Mouse (Mus musculus): ENCODE measurements around the gene Gm2a.

The Gm2a gene

GRCm38 (mm10) chr11:55097463-55098188, at the start of gene Gm2a:
Gene Gm2a, plus strand, starts transcription at chr11:55098115.
- peaks cover 1% of the 10 kb centered on the region; the same call in 1 of the 2 replicates for H3K36me3 ChIP-seq (ENCODE audit: control insufficient read depth, insufficient read depth, low read length, poor library complexity, severe bottlenecking)
- H3K27me3 ChIP-seq (ENCODE audit: control insufficient read depth, insufficient read depth, low read length, poor library complexity, severe bottlenecking), result no peaks in the 10 kb centered on the region
- peak; percentile 99 for DNase-seq (ENCODE audit: low read depth, low spot score)

GRCm38 (mm10) chr11:55050837-55051510, 46.9 kb upstream of the Gm2a start:
- no peaks in the 10 kb centered on the region for H3K27me3 ChIP-seq (ENCODE audit: control insufficient read depth, insufficient read depth, low read length, poor library complexity, severe bottlenecking)
- peaks cover 17% of the 10 kb centered on the region; the same call in 1 of the 2 replicates for H3K36me3 ChIP-seq (ENCODE audit: control insufficient read depth, insufficient read depth, low read length, poor library complexity, severe bottlenecking)
- DNase-seq (ENCODE audit: low read depth, low spot score), result no peak

DNA sequence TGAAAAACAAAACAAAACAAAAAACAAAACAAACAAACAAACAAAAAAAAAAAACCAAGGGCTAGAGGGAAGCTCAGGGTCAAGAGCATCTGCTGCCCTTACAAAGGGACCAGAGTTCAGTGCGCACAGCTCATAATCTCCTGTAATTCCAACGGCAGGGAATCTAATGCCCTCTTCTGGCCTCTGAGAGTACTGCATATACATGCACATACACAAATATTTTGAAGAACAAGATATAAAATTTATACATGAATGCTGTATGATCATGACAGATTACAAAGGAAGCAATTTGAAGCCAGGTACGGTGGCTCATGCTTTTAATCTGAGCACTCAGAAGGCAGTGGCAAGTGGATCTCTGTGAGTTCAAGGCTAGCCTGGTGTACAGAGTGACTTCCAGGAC, 40.4 kb upstream of the Gm2a start:
- Histone ChIP-seq H3K27me3 (ENCODE audit: control insufficient read depth, insufficient read depth, low read length, poor library complexity, severe bottlenecking) (no peaks in the 10 kb centered on the region), H3K36me3 (ENCODE audit: control insufficient read depth, insufficient read depth, low read length, poor library complexity, severe bottlenecking) (peaks cover 8% of the 10 kb centered on the region)
- no peak for DNase-seq (ENCODE audit: low read depth, low spot score)

GRCm38 (mm10) chr11:55060802-55061201, 37.1 kb upstream of the Gm2a start:
- no peak for DNase-seq (ENCODE audit: low read depth, low spot score)
- no peaks in the 10 kb centered on the region for H3K27me3 ChIP-seq (ENCODE audit: control insufficient read depth, insufficient read depth, low read length, poor library complexity, severe bottlenecking)
- H3K36me3 ChIP-seq (ENCODE audit: control insufficient read depth, insufficient read depth, low read length, poor library complexity, severe bottlenecking), result peaks cover 5% of the 10 kb centered on the region

- H3K36me3 ChIP-seq (ENCODE audit: control insufficient read depth, insufficient read depth, low read length, poor library complexity, severe bottlenecking), result peaks cover 2% of the 10 kb centered on the region
- no peaks in the 10 kb centered on the region for H3K27me3 ChIP-seq (ENCODE audit: control insufficient read depth, insufficient read depth, low read length, poor library complexity, severe bottlenecking)
- no peak for DNase-seq (ENCODE audit: low read depth, low spot score)
Measured at GRCm38 (mm10) chr11:55062856-55063255, 35.1 kb upstream of the Gm2a start.

DNA sequence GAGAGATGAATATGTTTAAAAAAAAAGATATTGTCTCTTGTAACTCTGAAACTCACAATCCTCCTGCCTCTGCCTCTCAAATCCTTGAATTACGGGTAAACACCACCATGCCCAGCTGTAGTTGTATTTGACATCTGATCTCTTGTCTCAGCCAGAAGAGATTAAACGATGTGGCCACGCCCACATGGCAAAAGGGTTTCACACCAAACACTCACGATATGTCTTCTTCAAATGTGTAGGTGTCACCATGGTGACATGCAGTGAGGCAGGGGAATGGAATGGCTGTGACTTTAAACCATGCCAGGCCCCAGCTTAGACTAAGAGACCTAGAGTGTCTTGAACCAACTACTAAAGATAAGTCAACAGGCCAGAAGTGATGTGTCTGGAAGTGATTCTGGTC, 31.0 kb upstream of the Gm2a start:
- no peak for DNase-seq (ENCODE audit: low read depth, low spot score)
- H3K27me3 ChIP-seq (ENCODE audit: control insufficient read depth, insufficient read depth, low read length, poor library complexity, severe bottlenecking), result no peaks in the 10 kb centered on the region
- H3K36me3 ChIP-seq (ENCODE audit: control insufficient read depth, insufficient read depth, low read length, poor library complexity, severe bottlenecking), result peaks cover 1% of the 10 kb centered on the region

- no peak for DNase-seq (ENCODE audit: low read depth, low spot score)
- Histone ChIP-seq H3K27me3 (ENCODE audit: control insufficient read depth, insufficient read depth, low read length, poor library complexity, severe bottlenecking) (no peaks in the 10 kb centered on the region), H3K36me3 (ENCODE audit: control insufficient read depth, insufficient read depth, low read length, poor library complexity, severe bottlenecking) (peaks cover 1% of the 10 kb centered on the region)
Measured at GRCm38 (mm10) chr11:55069023-55069422, 28.9 kb upstream of the Gm2a start.

GRCm38 (mm10) chr11:55071344-55071743, 26.6 kb upstream of the Gm2a start:
- Histone ChIP-seq H3K36me3 (ENCODE audit: control insufficient read depth, insufficient read depth, low read length, poor library complexity, severe bottlenecking) (peaks cover 1% of the 10 kb centered on the region; the same call in 1 of the 2 replicates), H3K27me3 (ENCODE audit: control insufficient read depth, insufficient read depth, low read length, poor library complexity, severe bottlenecking) (no peaks in the 10 kb centered on the region)
- DNase-seq (ENCODE audit: low read depth, low spot score), result no peak

- no peaks in the 10 kb centered on the region for H3K27me3 ChIP-seq (ENCODE audit: control insufficient read depth, insufficient read depth, low read length, poor library complexity, severe bottlenecking)
- H3K36me3 ChIP-seq (ENCODE audit: control insufficient read depth, insufficient read depth, low read length, poor library complexity, severe bottlenecking), result peaks cover 1% of the 10 kb centered on the region; the same call in 1 of the 2 replicates
- peak; percentile 51 for DNase-seq (ENCODE audit: low read depth, low spot score)
Measured at GRCm38 (mm10) chr11:55072467-55072866, 25.4 kb upstream of the Gm2a start.

GRCm38 (mm10) chr11:55073191-55073590, 24.7 kb upstream of the Gm2a start:
- no peak for DNase-seq (ENCODE audit: low read depth, low spot score)
- H3K27me3 ChIP-seq (ENCODE audit: control insufficient read depth, insufficient read depth, low read length, poor library complexity, severe bottlenecking), result no peaks in the 10 kb centered on the region
- peaks cover 1% of the 10 kb centered on the region; the same call in 1 of the 2 replicates for H3K36me3 ChIP-seq (ENCODE audit: control insufficient read depth, insufficient read depth, low read length, poor library complexity, severe bottlenecking)

GRCm38 (mm10) chr11:55075602-55076001, 22.3 kb upstream of the Gm2a start:
- no peaks in the 10 kb centered on the region for H3K27me3 ChIP-seq (ENCODE audit: control insufficient read depth, insufficient read depth, low read length, poor library complexity, severe bottlenecking)
- no peak for DNase-seq (ENCODE audit: low read depth, low spot score)

DNA sequence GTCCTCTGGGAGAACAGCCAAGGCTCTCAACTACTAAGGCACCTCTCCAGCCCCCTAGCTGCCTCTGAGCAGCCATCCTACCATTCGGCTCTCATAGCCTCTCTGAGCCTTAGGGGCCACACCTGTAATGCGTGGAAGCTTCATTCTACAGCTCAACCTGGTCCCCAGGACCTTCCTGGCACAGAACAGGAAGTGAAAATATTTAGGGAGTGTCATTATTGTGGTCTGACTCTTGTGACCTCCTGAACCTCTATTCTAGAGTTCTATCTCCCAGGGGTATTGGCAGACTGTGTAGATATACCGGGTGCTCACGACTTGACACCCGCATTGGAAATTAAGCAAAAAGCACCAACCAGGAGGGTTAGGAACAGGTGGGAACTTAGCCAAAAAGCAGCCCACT, 21.7 kb upstream of the Gm2a start:
- no peaks in the 10 kb centered on the region for H3K36me3 ChIP-seq (ENCODE audit: control insufficient read depth, insufficient read depth, low read length, poor library complexity, severe bottlenecking)
- peak; percentile 68 for DNase-seq (ENCODE audit: low read depth, low spot score)
- H3K27me3 ChIP-seq (ENCODE audit: control insufficient read depth, insufficient read depth, low read length, poor library complexity, severe bottlenecking), result no peaks in the 10 kb centered on the region

More at GRCm38 (mm10) chr11:55075602-55076001, 22.3 kb upstream of the Gm2a start:
- peaks cover 1% of the 10 kb centered on the region; the same call in 1 of the 2 replicates for H3K36me3 ChIP-seq (ENCODE audit: control insufficient read depth, insufficient read depth, low read length, poor library complexity, severe bottlenecking)

- H3K36me3 ChIP-seq (ENCODE audit: control insufficient read depth, insufficient read depth, low read length, poor library complexity, severe bottlenecking), result no peaks in the 10 kb centered on the region
- H3K27me3 ChIP-seq (ENCODE audit: control insufficient read depth, insufficient read depth, low read length, poor library complexity, severe bottlenecking), result no peaks in the 10 kb centered on the region
- DNase-seq (ENCODE audit: low read depth, low spot score), result peak; percentile 70
Measured at GRCm38 (mm10) chr11:55077331-55078231, 20.3 kb upstream of the Gm2a start, which contains the start of gene Ccdc69. Gene Ccdc69, minus strand, starts transcription at chr11:55078131.

GRCm38 (mm10) chr11:55078502-55078901, 19.4 kb upstream of the Gm2a start:
- no peak for DNase-seq (ENCODE audit: low read depth, low spot score)
- Histone ChIP-seq H3K27me3 (ENCODE audit: control insufficient read depth, insufficient read depth, low read length, poor library complexity, severe bottlenecking) (no peaks in the 10 kb centered on the region), H3K36me3 (ENCODE audit: control insufficient read depth, insufficient read depth, low read length, poor library complexity, severe bottlenecking) (no peaks in the 10 kb centered on the region)
